Mouse (Mus musculus) lung, postnatal 0 days (tissue): ENCODE data around the gene Tbl1xr1.

Experiments
- CTCF ChIP-seq: IDR thresholded peaks from 2 replicates; pipeline ENCODE4 v1.5.1; 2016; ENCODE audit warnings: antibody characterized with exemption, mild to moderate bottlenecking
- EP300 ChIP-seq: IDR thresholded peaks from 2 replicates; pipeline ENCODE4 v1.6.1; 2016; ENCODE audit warnings: antibody characterized with exemption, mild to moderate bottlenecking, control low read depth

GRCm38 (mm10) chr3:22047203-22047602 lies 29.2 kb upstream of the Tbl1xr1 start:
- TF ChIP-seq EP300 = no peak
- TF ChIP-seq CTCF = no peak
